Mouse (Mus musculus) urinary bladder, postnatal 0 days (tissue): ENCODE measurements around the gene Rtf2. TPM values are rescaled to one million over a fixed set of nuclear protein-coding genes. Genes with fewer than 3 reads are reported as not detected.

ENCODE experiments used
- polyA plus RNA-seq: library from polyadenylated mRNA; unstranded; fragments of >200 nt; fragmentation: Nextera tagmentation; extraction: Ambion mirVana; gene quantifications from 2 replicates; pipeline ENCODE4 v1.2.1, GENCODE M21; 2015

Gene Rtf2
- polyA plus RNA-seq = 59.1 and 60.9 TPM in 2 replicates

GRCm38 (mm10) chr2:172439843-172440639 lies at the start of gene Rtf2:
Rtf2 (plus strand) TSS chr2:172440556.

GRCm38 (mm10) chr2:172393391-172394051 lies 46.8 kb upstream of the Rtf2 start, which contains the start of gene Cass4:
Cass4 (plus strand) TSS chr2:172393794.

GRCm38 (mm10) chr2:172458496-172458895 lies 18.1 kb downstream of the Rtf2 start, which contains the start of gene Gcnt7:
Gcnt7 (minus strand) TSS chr2:172458596.

GRCm38 (mm10) chr2:172472318-172472717 lies 32.0 kb downstream of the Rtf2 start, which contains the start of gene Fam209:
Fam209 (plus strand) TSS chr2:172472520.

Other genes with a start within 250 kb of the Rtf2 start
- not detected in 2 replicates for gene Mc3r, start 192.1 kb upstream of the Rtf2 start, polyA plus RNA-seq
- gene Fam210b, start 95.0 kb upstream of the Rtf2 start, polyA plus RNA-seq = 16.2 and 17.2 TPM in 2 replicates
- gene Aurka, start 70.0 kb upstream of the Rtf2 start, polyA plus RNA-seq = 13.6 and 19.1 TPM in 2 replicates
- 21.0 and 21.4 TPM in 2 replicates for gene Cstf1, start 69.9 kb upstream of the Rtf2 start, polyA plus RNA-seq
- 0.45 and 0.77 TPM in 2 replicates for gene Cass4, start 46.8 kb upstream of the Rtf2 start, polyA plus RNA-seq
- 0.39 and 0.60 TPM in 2 replicates for gene Gcnt7, start 18.0 kb downstream of the Rtf2 start, polyA plus RNA-seq
- gene Fam209, start 32.0 kb downstream of the Rtf2 start, polyA plus RNA-seq = 0.25 and 0.40 TPM in 2 replicates
- gene Tfap2c, start 109.0 kb downstream of the Rtf2 start, polyA plus RNA-seq = 3.8 and 4.6 TPM in 2 replicates